Comparison of ENCODE assay signal across 24 mouse cellular contexts in genomic region chr8:45111820-45112219, GRCm38 (mm10). TPM values are rescaled to one million over a fixed set of nuclear protein-coding genes. Genes with fewer than 3 reads are reported as not detected.
DNase-seq lines count a peak whose midpoint lies in the region; ATAC-seq and TF ChIP-seq lines count a peak whose summit lies in the region.
"Had no signal": no experiment of that assay in that cellular context is flagged by ENCODE, and none has a peak within 500 bp of the region (broad histone marks: within the 10 kb centered on the region; RNA-seq: fewer than 3 reads in every experiment).

No protein-coding gene starts in this region.

- H3K79me2 ChIP-seq in liver, adult 2 months (ENCODE audit: control insufficient read depth, insufficient read depth, low read length), result no peaks in the 10 kb centered on the region

- peak; percentile 88 for DNase-seq in liver, adult 2 months (ENCODE audit: extremely low read depth, low read depth, low spot score)
- DNase-seq in liver, result no peak
- DNase-seq in liver, postnatal 0 days, result peak; percentile 34
- DNase-seq in liver, embryonic 11.5 days (ENCODE audit: low spot score), result no peak
- peak; percentile 7 for DNase-seq in yolk sac, embryonic 10.5 days (ENCODE audit: low spot score)
- DNase-seq in cerebellum, postnatal 36 days, result no peak
- DNase-seq: adrenal gland, adult 2 months; adrenal gland, adult 8-10 months; adrenal gland, postnatal 10 days; adrenal gland, postnatal 14 days; adrenal gland, postnatal 25 days; adrenal gland, postnatal 36 days; B cell, adult 2 months; cerebellum, adult 11 months; cerebellum, adult 11-12 months; cerebellum, adult 18-20 months had no signal

- TF ChIP-seq CTCF in liver, adult 2 months (IDR thresholded peaks at IDR 0.05; ENCODE audit: low read depth, low read length), result no peak
- no peak for TF ChIP-seq CTCF in liver, postnatal 0 days (IDR thresholded peaks at IDR 0.05; ENCODE audit: low read depth)

- no peaks in the 10 kb centered on the region for H3K9me3 ChIP-seq in liver, postnatal 0 days (ENCODE audit: low read length)
- H3K9me3 ChIP-seq in liver, embryonic 11.5 days (ENCODE audit: control insufficient read depth, low read length), result no peaks in the 10 kb centered on the region

- TF ChIP-seq POLR2A in liver, adult 2 months (IDR thresholded peaks at IDR 0.05; ENCODE audit: extremely low read depth, insufficient read depth, low read length), result no peak

- no peaks in the 10 kb centered on the region for H3K36me3 ChIP-seq in liver, adult 2 months (ENCODE audit: control insufficient read depth, insufficient read depth, low read length)
- no peaks in the 10 kb centered on the region for H3K36me3 ChIP-seq in liver, postnatal 0 days (replicated peaks; ENCODE audit: insufficient read depth, low read length)
- H3K36me3 ChIP-seq in liver, embryonic 11.5 days (ENCODE audit: control insufficient read depth, insufficient read depth, low read length), result no peaks in the 10 kb centered on the region
- H3K36me3 ChIP-seq: G1E had no signal

- H3K4me1 ChIP-seq in liver, adult 2 months (ENCODE audit: control insufficient read depth, insufficient read depth, low read length), result 0 out of 2 replicates have a peak, but pooled peaks cover 3% of the 10 kb centered on the region
- peaks cover 7% of the 10 kb centered on the region; the same call in 1 of the 2 replicates for H3K4me1 ChIP-seq in liver, postnatal 0 days (ENCODE audit: insufficient read depth)
- no peaks in the 10 kb centered on the region for H3K4me1 ChIP-seq in liver, embryonic 11.5 days (replicated peaks; ENCODE audit: control insufficient read depth, insufficient read depth, low read length)

- ATAC-seq in liver, postnatal 0 days, result peak; percentile 91
- no peak for ATAC-seq in liver, embryonic 11.5 days (replicated peaks; ENCODE audit: low FRiP score)
- ATAC-seq: activated CD4-positive, CD25-positive, alpha-beta regulatory T cell, adult 4 months; CD4-positive, CD25-positive, alpha-beta regulatory T cell, adult 4 months; Patski had no signal

- H3K27ac ChIP-seq in liver, adult 2 months (replicated peaks; ENCODE audit: insufficient read depth, low read depth, low read length), result no peak overlapping the region
- no peak overlapping the region for H3K27ac ChIP-seq in liver, postnatal 0 days (ENCODE audit: low read depth)
- H3K27ac ChIP-seq in liver, embryonic 11.5 days (ENCODE audit: low read depth, low read length), result no peak overlapping the region

- no peak for TF ChIP-seq EP300 in liver, postnatal 0 days (IDR thresholded peaks at IDR 0.05; ENCODE audit: low read depth)

- H3K4me2 ChIP-seq in liver, postnatal 0 days (ENCODE audit: low read depth, low read length), result no peak overlapping the region
- no peak overlapping the region for H3K4me2 ChIP-seq in liver, embryonic 11.5 days

- no peak overlapping the region for H3K4me3 ChIP-seq in liver, adult 2 months (ENCODE audit: insufficient read depth, low read depth, low read length)
- no peak overlapping the region for H3K4me3 ChIP-seq in liver, postnatal 0 days (ENCODE audit: low read depth, low read length)
- H3K4me3 ChIP-seq in liver, embryonic 11.5 days (ENCODE audit: low read depth, low read length), result no peak overlapping the region

- WGBS in liver, adult 2 months, result 10% methylated on average over 5 of the region's 5 CpGs
- WGBS in liver, postnatal 0 days (ENCODE audit: insufficient replicate concordance), result 52% methylated on average over 5 of the region's 5 CpGs
- WGBS in liver, embryonic 11.5 days, result 48% methylated on average over 5 of the region's 5 CpGs

- H3K9ac ChIP-seq in liver, adult 2 months (ENCODE audit: low read depth, low read length), result no peak overlapping the region
- H3K9ac ChIP-seq in liver, postnatal 0 days (replicated peaks), result no peak overlapping the region
- no peak overlapping the region for H3K9ac ChIP-seq in liver, embryonic 11.5 days (ENCODE audit: low read depth, low read length)

- H3K27me3 ChIP-seq in liver, adult 2 months (ENCODE audit: control insufficient read depth, insufficient read depth, low read length), result 0 out of 2 replicates have a peak, but pooled peaks cover 2% of the 10 kb centered on the region
- peaks cover 9% of the 10 kb centered on the region; the same call in 1 of the 2 replicates for H3K27me3 ChIP-seq in liver, postnatal 0 days (ENCODE audit: insufficient read depth, low read length)
- H3K27me3 ChIP-seq in liver, embryonic 11.5 days (replicated peaks; ENCODE audit: control insufficient read depth, insufficient read depth, low read length), result peaks cover 4% of the 10 kb centered on the region; the same call in 1 of the 2 replicates
- H3K27me3 ChIP-seq: CH12.LX had no signal

RNA-seq across cellular contexts. Expression of gene Mtnr1a, which starts 42.9 kb away (rescaled TPM):
- total RNA-seq in liver, adult 2 months (2014; rRNA removed), result 0.34 and 0.37 TPM in 2 replicates
- polyA plus RNA-seq in liver, adult 2 months (2012; rRNA removed), result 0.22 and 0.35 TPM in 2 replicates
- polyA plus RNA-seq in liver, postnatal 0 days (2015; fragmentation: Nextera tagmentation; extraction: Ambion mirVana), result 0.13 and 0.16 TPM in 2 replicates
- polyA plus RNA-seq in liver, embryonic 11.5 days (2014; fragmentation: Nextera tagmentation; extraction: Ambion mirVana), result not detected in 2 replicates
- total RNA-seq: adrenal gland, adult 18-20 months; adrenal gland, adult 2 months; adrenal gland, adult 8-10 months; adrenal gland, postnatal 14 days; adrenal gland, postnatal 25 days; adrenal gland, postnatal 36 days; CH12.LX; G1E; MEL had no signal
- polyA plus RNA-seq: activated CD4-positive, CD25-positive, alpha-beta regulatory T cell, adult 4 months; adrenal gland, adult 2 months; C2C12; CD4-positive, CD25-positive, alpha-beta regulatory T cell, adult 4 months; G1E; Patski had no signal

Comparison
In these comparisons a context has a peak if more than half of its experiments do, and no peak if none do; other contexts are left out.
1. DNase-seq: peak in liver, adult 2 months (single experiment), liver, postnatal 0 days (single experiment) and yolk sac, embryonic 10.5 days (single experiment); none in liver (single experiment), liver, embryonic 11.5 days (single experiment) and cerebellum, postnatal 36 days (0 of 2).